Mouse (Mus musculus): ENCODE measurements at regions not wholly inside any gene's neighbourhood (a gene's known extent, or its start where the extent isn't known, plus 50 kb on each side); places are given as distances from the start of the nearest gene placed in this dataset.

GRCm38 (mm10) chr2:7730960-7731359, 221.6 kb upstream of the Celf2 start:
- no peak overlapping the region for H3K27ac ChIP-seq (ENCODE audit: insufficient read depth, low read length)
- no peak for TF ChIP-seq POLR2A (IDR thresholded peaks at IDR 0.05; ENCODE audit: borderline replicate concordance, insufficient read depth, low read length)
- no peak for TF ChIP-seq CTCF (IDR thresholded peaks at IDR 0.05; ENCODE audit: borderline replicate concordance, insufficient read depth, low read depth, low read length)
- no peaks in the 10 kb centered on the region for H3K27me3 ChIP-seq (ENCODE audit: control insufficient read depth, insufficient read depth, low read length)
- no peak overlapping the region for H3K4me3 ChIP-seq (replicated peaks; ENCODE audit: insufficient read depth, low read depth, low read length)
- DNase-seq: no peak
- WGBS: 80% methylated on average over 1 of the region's 1 CpGs
- H3K4me1 ChIP-seq (ENCODE audit: control insufficient read depth, insufficient read depth, low read length): no peaks in the 10 kb centered on the region

GRCm38 (mm10) chr2:7722283-7722935, 213.0 kb upstream of the Celf2 start:
- Histone ChIP-seq H3K27ac (ENCODE audit: insufficient read depth, low read length) (no peak overlapping the region), H3K27me3 (ENCODE audit: control insufficient read depth, insufficient read depth, low read length) (no peaks in the 10 kb centered on the region), H3K4me3 (replicated peaks; ENCODE audit: insufficient read depth, low read depth, low read length) (no peak overlapping the region), H3K4me1 (ENCODE audit: control insufficient read depth, insufficient read depth, low read length) (no peaks in the 10 kb centered on the region)
- TF ChIP-seq POLR2A (IDR thresholded peaks at IDR 0.05; ENCODE audit: borderline replicate concordance, insufficient read depth, low read length) (no peak), CTCF (IDR thresholded peaks at IDR 0.05; ENCODE audit: borderline replicate concordance, insufficient read depth, low read depth, low read length) (no peak)
- no peak for DNase-seq
- 94% methylated on average over 10 of the region's 10 CpGs for WGBS

GRCm38 (mm10) chr2:7711046-7711445, 201.7 kb upstream of the Celf2 start:
- Histone ChIP-seq H3K4me3 (replicated peaks; ENCODE audit: insufficient read depth, low read depth, low read length) (no peak overlapping the region), H3K27me3 (ENCODE audit: control insufficient read depth, insufficient read depth, low read length) (no peaks in the 10 kb centered on the region), H3K27ac (ENCODE audit: insufficient read depth, low read length) (no peak overlapping the region), H3K4me1 (ENCODE audit: control insufficient read depth, insufficient read depth, low read length) (no peaks in the 10 kb centered on the region)
- no peak for DNase-seq
- 76% methylated on average over 1 of the region's 1 CpGs for WGBS
- TF ChIP-seq CTCF (IDR thresholded peaks at IDR 0.05; ENCODE audit: borderline replicate concordance, insufficient read depth, low read depth, low read length) (no peak), POLR2A (IDR thresholded peaks at IDR 0.05; ENCODE audit: borderline replicate concordance, insufficient read depth, low read length) (no peak)

- Histone ChIP-seq H3K27me3 (ENCODE audit: control insufficient read depth, insufficient read depth, low read length) (no peaks in the 10 kb centered on the region), H3K4me3 (replicated peaks; ENCODE audit: insufficient read depth, low read depth, low read length) (no peak overlapping the region), H3K4me1 (ENCODE audit: control insufficient read depth, insufficient read depth, low read length) (no peaks in the 10 kb centered on the region), H3K27ac (ENCODE audit: insufficient read depth, low read length) (no peak overlapping the region)
- WGBS: 42% methylated on average over 1 of the region's 1 CpGs
- DNase-seq: no peak
- TF ChIP-seq POLR2A (IDR thresholded peaks at IDR 0.05; ENCODE audit: borderline replicate concordance, insufficient read depth, low read length) (no peak), CTCF (IDR thresholded peaks at IDR 0.05; ENCODE audit: borderline replicate concordance, insufficient read depth, low read depth, low read length) (no peak)
Observed at GRCm38 (mm10) chr2:7710476-7710875, 201.1 kb upstream of the Celf2 start.

- H3K27ac ChIP-seq (ENCODE audit: insufficient read depth, low read length): no peak overlapping the region
- no peaks in the 10 kb centered on the region for H3K4me1 ChIP-seq (ENCODE audit: control insufficient read depth, insufficient read depth, low read length)
- no peak for DNase-seq
- TF ChIP-seq POLR2A (IDR thresholded peaks at IDR 0.05; ENCODE audit: borderline replicate concordance, insufficient read depth, low read length): no peak
- TF ChIP-seq CTCF (IDR thresholded peaks at IDR 0.05; ENCODE audit: borderline replicate concordance, insufficient read depth, low read depth, low read length): no peak
- 98% methylated on average over 1 of the region's 1 CpGs for WGBS
- H3K27me3 ChIP-seq (ENCODE audit: control insufficient read depth, insufficient read depth, low read length): no peaks in the 10 kb centered on the region
- no peak overlapping the region for H3K4me3 ChIP-seq (replicated peaks; ENCODE audit: insufficient read depth, low read depth, low read length)
Observed at GRCm38 (mm10) chr2:7683355-7683754, 174.0 kb upstream of the Celf2 start.

GRCm38 (mm10) chr2:7640892-7641291, 131.5 kb upstream of the Celf2 start:
- Histone ChIP-seq H3K4me3 (replicated peaks; ENCODE audit: insufficient read depth, low read depth, low read length) (no peak overlapping the region), H3K27ac (ENCODE audit: insufficient read depth, low read length) (no peak overlapping the region), H3K4me1 (ENCODE audit: control insufficient read depth, insufficient read depth, low read length) (no peaks in the 10 kb centered on the region), H3K27me3 (ENCODE audit: control insufficient read depth, insufficient read depth, low read length) (no peaks in the 10 kb centered on the region)
- TF ChIP-seq POLR2A (IDR thresholded peaks at IDR 0.05; ENCODE audit: borderline replicate concordance, insufficient read depth, low read length): no peak
- TF ChIP-seq CTCF (IDR thresholded peaks at IDR 0.05; ENCODE audit: borderline replicate concordance, insufficient read depth, low read depth, low read length): no peak
- 68% methylated on average over 6 of the region's 6 CpGs for WGBS
- DNase-seq: no peak

- no peak for TF ChIP-seq CTCF (IDR thresholded peaks at IDR 0.05; ENCODE audit: borderline replicate concordance, insufficient read depth, low read depth, low read length)
- TF ChIP-seq POLR2A (IDR thresholded peaks at IDR 0.05; ENCODE audit: borderline replicate concordance, insufficient read depth, low read length): no peak
- WGBS: 98% methylated on average over 5 of the region's 5 CpGs
- no peak for DNase-seq
- H3K27ac ChIP-seq (ENCODE audit: insufficient read depth, low read length): no peak overlapping the region
- H3K4me3 ChIP-seq (replicated peaks; ENCODE audit: insufficient read depth, low read depth, low read length): no peak overlapping the region
- no peaks in the 10 kb centered on the region for H3K27me3 ChIP-seq (ENCODE audit: control insufficient read depth, insufficient read depth, low read length)
- H3K4me1 ChIP-seq (ENCODE audit: control insufficient read depth, insufficient read depth, low read length): no peaks in the 10 kb centered on the region; the same call in 1 of the 2 replicates
Observed at GRCm38 (mm10) chr2:7622716-7623285, 113.4 kb upstream of the Celf2 start.
